Mouse (Mus musculus) embryonic fibroblast, embryonic 13.5 days (primary cell): ENCODE measurements around the gene Notch3.

ENCODE experiments used
- CTCF ChIP-seq: IDR thresholded peaks from 2 replicates; pipeline ENCODE4 v1.5.1; 2011; ENCODE audit warnings: mild to moderate bottlenecking, control low read depth, low read length, moderate library complexity, borderline replicate concordance; ENCODE audit not compliant: insufficient read depth
- POLR2A ChIP-seq: IDR thresholded peaks from 2 replicates; pipeline ENCODE4 v1.6.1; 2011; ENCODE audit warnings: low read depth, mild to moderate bottlenecking, control low read depth, low read length, moderate library complexity

DNA sequence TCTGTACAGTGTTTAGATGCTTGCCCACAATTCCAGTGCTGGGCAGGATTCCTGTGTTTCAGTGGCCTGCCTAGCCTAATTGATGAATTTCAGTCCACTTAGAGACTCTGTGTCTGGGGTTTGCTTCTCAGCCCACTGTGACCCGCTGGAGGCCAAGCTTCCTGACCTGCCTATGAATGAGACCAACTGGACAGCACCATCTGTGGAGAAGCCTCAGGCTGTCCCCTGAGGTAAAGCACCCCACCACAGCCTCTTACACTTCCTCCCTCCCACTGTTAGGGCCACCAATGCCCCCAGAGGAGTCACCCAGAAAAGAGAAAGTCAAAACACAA is 75.7 kb downstream of the Notch3 start:
- TF ChIP-seq CTCF, result no peak
- no peak; the same call in 1 of the 2 replicates for TF ChIP-seq POLR2A
